Mouse (Mus musculus): ENCODE results near the gene Med13l.
"Not testable (repeated sequence)": the region's sequence is repeated elsewhere in the genome, so short reads cannot be mapped to it uniquely, and the experiment has no call there.

The Med13l gene

DNA sequence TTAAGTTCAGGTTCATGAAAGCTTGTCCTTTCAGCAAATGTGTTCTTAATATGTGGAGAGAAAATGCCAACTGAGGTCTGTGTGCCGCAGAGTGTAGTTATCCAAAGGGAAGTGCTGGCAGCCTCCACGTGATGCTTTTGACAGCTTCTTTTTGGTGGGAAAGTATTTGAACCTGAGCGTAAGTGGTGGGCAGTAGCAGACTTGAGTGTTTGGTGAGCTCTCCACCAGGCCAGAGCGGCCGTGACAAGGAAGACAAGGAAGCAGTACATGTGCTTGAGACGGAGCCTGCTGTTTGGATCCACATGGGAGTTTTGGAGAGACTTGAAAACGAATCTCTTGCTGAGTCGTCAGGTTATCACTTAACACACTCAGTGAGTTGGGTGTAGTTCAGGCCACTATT is 71.9 kb downstream of the Med13l start:
- DNase-seq (ENCODE audit: extremely low spot score): no peak

DNA sequence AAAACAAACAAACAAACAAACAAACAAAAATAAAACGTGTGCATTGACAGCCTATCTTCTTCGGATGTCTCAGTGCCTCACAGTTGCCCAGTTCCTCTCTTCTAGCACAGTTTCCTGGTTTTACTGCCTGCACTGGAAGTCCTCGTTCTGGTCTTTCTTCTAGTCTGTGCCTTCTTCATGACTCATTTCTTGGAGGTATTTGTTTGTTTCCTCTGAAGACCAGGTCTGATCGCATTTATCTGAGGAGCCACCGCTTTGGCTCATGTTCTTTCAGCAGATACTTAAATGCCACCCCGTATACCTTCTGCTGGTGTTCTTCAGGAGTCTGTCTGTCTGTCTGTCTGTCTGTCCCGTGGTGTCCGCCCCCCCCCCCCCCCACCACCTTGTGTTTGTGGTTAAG is 72.6 kb downstream of the Med13l start:
- DNase-seq (ENCODE audit: extremely low spot score): no peak

DNA sequence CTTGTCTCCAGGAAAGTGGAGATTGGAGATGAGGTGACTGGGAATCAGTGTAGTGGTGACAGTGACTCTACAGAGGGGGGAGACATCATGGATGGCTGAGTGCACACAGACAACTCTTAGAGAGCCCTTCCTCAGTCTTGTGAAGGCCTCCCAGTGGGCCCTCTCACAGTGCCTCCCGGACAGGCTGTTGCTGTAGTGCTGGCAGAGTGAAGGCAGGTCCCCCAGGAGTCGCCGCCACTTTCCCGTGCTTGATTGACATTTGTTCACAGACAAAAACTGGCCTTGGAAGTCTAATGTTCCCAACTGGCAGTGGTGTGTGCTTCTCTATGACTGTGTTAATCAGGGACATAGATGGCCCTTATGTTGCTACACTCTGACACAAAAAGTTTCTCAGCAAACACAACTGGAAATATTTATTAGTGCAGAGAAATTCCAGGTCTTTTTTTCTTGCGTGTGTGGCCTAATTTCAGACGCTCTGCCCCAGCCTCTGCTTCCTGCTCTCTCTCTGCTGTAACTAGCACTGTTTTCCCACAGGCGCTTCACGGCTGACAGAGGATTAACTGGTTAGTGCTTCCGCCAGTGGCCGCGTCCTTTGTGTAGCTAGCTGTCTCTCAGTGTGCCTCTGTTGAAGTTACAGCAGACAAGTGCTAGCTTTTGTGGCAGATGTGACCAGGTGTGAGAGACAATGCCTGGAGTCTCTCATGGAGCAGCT is 75.2 kb downstream of the Med13l start:
- DNase-seq (ENCODE audit: extremely low spot score): peak; percentile 41

DNA sequence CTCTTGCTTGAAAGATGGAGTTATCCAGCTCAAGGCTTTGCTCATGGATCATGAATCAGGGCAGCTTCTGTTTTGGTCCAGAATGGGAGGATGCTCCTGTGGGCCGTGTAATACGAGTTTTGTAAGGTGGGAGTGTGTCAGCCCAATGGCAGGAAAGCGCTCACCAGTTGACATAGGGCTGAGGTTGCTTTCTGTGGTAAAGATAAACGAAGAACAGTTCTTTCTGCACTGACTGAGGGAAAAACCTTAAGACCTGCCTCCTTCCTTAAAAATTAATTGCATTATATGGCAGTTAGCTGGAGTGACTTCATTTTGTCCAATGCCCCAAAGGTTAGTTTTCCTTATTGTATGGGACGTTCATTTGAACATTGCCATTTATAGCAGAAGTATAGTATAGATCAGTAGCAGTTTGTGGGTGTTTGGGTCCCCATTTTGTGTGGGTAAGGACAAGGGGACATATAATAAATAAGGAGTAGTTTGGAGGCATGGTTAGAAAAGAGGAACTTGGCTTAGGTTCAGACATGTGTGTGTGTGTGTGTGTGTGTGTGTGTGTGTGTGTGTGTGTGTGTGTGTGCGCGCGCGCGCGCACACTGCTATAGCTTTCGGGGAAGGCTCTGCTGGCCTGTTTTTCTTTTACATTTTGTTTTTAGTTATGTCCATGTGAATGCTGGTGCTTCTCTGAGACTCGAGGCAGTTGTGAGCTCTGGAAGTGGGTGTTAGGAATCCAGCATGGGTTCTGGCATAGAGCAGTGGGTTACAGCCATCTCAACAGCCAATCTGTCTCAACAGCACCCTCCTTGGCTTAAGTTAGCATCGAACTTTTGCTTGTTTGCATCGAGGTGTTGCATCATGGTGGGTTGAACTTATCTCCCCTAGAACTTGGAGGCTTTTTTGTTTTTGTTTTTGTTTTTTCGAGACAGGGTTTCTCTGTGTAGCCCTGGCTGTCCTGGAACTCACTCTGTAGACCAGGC is 76.2 kb downstream of the Med13l start:
- DNase-seq (ENCODE audit: extremely low spot score): no peak

DNA sequence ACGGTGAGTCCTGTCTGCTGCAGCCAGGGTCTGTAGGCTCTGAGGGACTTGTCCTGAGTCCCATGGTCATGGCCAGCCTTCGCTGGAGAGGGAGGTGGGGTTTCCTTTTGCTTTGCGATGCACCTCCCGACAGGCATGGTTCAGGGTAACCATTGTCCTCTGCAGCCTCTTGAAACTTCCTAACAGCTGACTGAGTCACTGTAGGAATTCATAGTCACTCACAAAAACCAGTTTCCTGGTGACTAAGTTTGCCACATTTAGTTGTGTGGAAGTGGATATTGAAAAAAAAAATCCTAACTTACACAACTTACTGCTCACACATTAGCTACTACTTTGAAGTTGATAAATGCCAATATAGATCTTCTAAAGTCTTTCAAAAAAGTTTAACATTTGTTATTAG is 77.5 kb downstream of the Med13l start:
- no peak for DNase-seq (ENCODE audit: extremely low spot score)

DNA sequence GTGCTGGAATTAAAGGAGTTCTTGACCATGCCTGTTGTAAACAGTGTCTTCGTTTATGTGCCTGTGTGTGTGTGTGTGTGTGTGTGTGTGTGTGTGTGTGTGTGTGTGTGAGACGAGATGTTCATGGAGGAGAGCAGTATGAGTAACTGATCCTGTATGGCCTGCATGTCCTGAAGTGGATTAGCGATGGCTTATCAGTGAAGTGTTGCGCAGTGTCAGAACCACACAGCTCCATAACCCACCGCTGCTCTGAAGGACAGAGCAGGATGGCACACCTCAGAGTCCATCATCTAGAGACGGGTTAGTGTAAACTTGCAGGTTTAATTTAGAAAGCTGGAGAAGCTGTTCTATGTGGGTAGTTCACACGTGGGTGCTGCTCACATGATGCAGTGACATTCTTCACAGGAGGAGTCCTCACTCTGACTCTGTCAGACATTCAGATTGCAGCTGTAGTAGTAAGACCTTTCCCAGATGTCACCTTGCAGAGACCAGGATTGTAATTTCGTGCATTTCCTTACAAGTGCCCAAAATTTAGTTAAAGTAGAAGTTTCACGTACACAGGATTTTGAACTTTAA is 78.1 kb downstream of the Med13l start:
- no peak for DNase-seq (ENCODE audit: extremely low spot score)

DNA sequence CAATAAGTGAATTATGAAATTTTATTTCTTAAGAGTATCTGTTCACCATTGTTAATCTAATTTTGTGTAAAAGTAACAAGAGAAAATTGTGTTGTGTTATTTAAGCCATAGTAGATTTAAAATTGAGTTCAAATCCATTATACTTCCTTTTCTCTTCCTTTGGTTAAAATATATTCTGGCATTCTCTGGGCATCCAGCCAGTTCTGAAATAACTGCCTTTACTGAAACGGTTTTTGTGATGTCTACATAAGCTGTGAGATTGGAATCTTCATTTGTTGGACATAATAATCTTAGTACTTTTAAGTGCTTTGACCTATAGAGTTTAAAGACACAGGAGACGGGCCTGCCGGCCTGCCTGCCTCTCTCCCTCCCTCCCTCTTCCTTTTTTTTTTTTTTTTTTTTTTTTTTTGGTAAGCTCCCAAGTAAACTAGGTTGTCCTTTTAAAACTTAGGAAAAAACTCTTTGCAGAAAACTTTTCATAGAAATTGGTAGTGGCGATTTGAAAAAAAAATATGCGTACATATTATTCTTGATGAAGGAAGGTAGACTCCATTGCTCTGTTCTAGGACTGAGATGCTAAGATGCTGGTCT is 78.7 kb downstream of the Med13l start:
- no peak for DNase-seq (ENCODE audit: extremely low spot score)

DNA sequence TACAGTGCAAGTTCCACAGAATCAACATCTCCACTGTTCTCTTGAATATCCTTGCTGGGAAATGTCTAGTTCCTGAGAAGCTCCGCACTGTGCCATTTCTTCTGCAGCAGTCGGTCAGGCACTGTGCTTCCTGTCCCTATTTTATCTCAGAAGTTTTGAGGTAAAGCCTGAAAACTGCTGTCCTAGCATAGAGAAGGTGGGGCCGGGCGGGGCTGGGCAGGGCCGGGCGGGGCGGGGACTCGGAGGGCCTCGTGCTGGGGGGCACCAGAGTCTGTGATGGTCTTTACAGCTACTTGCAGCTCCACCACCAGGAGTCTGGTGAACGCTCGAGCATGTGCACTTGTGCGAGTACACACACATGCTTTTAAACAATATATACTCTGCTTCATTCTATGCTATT is 83.6 kb downstream of the Med13l start:
- DNase-seq (ENCODE audit: extremely low spot score): no peak

DNA sequence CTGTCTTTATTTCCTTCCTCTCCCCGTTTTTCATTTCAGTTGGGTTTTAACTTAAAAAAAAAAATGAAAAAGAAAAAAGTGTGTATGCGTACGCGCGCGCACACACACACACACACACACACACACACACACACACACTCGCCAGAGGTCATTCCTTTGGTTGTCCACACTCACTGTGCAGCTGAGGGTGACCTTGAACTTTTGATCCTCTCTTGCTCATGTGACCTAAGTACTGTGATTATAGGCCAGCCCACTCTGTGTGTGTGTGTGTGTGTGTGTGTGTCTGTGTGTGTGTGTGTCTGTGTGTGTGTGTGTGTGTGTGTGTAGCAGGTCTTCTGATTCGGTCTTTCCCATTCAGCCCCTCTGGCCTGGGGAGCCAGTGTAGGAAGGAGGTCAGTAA is 84.0 kb downstream of the Med13l start:
- no peak for DNase-seq (ENCODE audit: extremely low spot score)

DNA sequence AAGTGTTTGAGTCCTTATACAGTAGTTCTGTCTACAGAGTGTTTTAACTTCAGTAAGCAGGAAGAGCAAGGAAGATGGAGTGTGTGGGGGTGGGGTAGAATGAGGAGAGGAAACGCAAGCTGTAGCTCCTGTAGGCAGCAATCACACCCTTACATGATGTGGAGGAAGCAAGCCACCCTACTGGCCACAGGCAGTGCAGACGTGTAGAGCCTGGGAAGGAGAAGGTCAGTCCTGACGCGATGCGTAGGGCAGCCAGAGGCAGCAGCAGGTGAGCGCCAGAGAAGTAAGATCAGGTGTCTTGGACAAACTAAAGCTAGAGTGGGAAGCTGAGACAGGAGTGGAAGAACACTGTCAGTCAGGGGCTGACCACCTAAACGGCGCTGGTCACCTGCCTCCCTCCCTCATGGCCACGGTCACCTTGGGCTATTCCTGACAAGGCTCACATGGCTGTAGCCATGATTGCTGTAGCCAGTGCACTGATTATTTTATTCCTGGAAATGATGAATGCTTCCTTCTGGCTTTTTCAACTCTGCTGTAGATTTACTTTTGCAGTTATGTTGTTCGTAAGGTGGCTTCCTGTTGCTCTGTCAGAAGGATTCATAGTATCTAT is 84.8 kb downstream of the Med13l start:
- DNase-seq (ENCODE audit: extremely low spot score): no peak

DNA sequence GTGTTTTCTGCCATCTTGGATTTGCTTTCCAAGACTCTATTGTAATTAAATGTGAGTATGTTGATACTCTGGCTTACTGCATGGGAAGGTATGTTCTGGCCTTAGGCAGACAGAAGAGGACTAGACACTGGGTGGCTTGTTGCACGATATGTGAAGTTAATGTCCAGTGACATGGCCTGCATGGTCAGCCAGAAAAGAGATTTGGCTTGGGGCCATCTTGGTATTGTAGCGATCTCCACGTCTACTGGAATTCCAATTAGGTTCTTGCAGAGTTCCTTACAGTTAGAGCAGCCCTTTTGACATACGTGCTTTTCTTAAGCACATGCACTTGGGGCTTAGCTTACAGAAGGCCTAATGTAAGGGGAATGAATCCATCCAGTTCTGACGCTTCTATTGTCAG is 86.4 kb downstream of the Med13l start:
- no peak for DNase-seq (ENCODE audit: extremely low spot score)

DNA sequence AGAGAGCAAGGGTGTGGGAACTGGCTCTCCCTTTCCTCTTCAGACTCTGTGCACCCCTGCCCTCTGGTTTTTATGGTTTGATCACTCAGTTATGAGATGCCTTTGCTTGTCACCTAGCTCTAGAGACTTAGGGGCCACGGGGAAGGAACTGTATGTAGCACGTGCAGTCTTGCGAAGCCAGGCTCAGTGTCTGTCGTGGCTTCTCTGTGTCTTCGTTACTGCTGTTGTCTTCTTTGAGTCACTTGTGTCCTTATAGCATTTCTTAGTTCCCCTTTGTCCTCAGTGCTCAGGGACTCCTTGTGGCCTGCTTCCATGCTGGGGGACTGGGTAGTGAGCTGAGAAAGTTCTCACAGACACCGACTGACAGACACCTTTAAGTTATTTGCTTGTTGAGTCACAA is 86.9 kb downstream of the Med13l start:
- no peak for DNase-seq (ENCODE audit: extremely low spot score)

DNA sequence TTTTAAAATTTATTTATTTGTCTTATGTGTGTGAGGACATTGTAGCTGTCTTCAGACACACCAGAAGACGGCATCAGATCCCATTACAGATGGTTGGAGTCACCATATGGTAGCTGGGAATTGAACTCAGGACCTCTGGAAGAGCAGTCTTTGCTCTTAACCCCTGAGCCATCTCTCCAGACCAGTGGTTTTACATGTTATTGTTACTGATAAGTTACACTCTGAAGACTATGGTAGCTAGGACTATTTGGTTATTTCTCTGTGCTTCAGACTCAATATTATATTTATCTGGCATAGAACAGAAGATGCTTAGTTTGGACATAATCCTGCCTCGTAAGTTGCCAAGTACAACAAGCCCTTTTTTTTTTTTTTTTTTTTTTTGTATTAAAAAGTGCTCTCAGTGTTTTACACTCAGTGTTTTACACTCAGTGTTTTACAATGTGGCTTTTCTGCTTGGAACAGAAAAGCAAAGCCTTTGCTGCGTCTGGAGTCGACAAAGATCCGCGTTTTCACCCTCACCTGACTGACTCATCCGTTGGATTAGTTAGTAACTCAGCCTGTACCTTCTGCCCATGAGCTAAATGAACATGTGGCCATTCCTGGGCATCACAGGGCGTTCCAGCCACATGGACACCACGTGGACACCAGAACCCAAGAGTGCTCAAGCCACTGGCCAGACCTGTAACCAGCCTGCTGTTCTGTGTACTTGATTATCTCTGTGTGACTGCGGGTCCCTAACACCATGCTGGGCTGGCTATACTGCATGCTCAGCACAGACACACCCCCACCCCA is 88.9 kb downstream of the Med13l start:
- DNase-seq (ENCODE audit: extremely low spot score): no peak

DNA sequence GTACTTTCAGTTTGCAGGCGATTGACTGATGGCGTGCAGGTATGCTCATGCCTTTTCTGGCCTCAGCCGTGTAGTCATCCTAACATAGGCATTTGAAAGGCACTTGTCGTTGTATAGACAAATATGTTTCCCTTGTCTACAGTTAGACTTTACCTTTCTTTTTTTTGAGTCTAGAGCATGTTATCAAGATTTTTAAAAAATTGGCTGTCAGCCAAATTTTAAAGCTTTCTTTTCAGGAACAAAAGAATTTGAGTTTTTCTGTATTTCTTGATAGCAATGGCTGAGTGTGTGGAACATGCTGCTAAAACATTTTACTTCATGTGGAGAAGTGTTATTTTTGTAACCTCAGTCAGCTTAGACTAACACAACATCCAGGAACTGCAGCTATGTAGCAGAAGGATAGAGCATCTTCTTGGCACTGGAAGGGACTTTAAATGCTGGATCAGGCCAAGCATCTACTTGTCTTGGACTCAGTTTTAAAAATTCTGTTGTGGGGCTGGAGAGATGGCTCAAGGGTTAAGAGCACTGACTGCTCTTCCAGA is 89.6 kb downstream of the Med13l start:
- no peak for DNase-seq (ENCODE audit: extremely low spot score)

DNA sequence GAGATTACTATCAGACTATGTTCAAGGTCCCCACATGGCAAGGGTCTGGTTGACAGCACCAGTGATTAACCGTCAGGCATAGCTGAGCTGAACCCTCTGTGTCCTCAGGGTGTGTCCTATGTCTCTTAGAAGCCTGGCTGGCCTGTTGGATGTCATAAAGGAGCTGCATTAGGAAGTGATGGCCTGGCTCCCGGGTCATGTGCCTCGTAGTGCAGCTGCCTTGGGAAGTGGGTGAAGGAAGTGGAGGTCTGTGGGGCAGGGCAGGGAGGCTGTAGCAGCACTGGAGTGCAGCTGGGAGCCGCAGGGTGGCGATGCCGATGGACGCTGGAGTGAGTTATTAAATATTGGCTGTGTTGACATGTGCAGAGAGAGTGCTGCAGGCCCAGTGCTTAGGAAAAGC is 90.3 kb downstream of the Med13l start:
- no peak for DNase-seq (ENCODE audit: extremely low spot score)

DNA sequence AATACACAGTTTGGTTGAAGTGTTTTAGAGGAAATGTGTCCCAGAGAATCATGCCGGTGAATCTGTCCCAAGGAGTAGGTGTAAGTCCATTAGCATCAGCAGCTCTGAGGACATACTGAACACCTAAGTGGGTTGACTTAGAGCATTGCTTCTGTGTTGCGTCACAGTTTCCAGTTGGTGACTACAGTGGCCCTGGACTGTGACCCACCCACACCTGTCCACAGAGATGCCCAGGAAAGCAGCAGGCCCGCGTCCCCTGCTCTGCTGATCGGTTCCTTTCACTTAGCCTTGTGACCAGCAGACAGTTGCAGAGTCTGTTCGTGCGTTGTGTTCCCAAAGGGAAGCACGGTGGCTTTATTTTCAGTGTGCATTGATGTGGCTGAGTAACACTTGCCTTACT is 92.1 kb downstream of the Med13l start:
- no peak for DNase-seq (ENCODE audit: extremely low spot score)

DNA sequence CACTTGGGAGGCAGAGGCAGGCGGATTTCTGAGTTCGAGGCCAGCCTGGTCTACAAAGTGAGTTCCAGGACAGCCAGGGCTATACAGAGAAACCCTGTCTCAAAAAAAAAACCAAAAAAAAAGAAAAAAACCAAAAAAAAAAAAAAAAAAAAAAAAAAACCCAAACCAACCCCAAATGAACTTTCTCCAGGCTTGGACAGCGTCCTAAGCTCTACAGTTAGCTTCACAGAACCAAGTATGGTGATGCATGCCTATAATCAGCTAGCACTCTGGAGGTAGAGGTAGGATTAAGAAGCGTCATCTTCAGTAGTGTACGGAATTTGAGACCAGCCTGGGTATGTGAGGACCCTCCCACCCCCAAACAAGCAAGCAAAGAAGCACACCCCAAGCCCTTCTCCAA is 92.6 kb downstream of the Med13l start:
- not testable (repeated sequence) for DNase-seq (ENCODE audit: extremely low spot score)

DNA sequence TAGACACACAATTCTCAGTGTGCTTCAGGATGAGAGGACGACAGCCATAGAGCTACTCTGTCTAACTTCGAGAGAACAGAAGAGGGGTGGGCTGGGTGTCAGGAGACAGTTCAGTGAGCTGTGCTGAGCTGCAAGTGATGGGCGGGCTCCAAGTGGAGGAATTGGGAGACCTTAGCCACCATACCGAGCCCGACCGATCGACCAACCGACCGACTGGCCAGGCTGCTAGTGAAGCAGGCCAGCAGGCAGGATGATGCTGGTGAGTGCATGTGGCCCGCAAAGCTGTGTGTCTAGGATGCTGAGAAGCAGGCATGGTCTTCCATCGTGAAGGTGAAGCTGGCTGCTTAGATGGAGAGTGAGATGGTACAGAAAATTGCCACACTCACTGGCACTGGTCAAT is 94.1 kb downstream of the Med13l start:
- no peak for DNase-seq (ENCODE audit: extremely low spot score)

DNA sequence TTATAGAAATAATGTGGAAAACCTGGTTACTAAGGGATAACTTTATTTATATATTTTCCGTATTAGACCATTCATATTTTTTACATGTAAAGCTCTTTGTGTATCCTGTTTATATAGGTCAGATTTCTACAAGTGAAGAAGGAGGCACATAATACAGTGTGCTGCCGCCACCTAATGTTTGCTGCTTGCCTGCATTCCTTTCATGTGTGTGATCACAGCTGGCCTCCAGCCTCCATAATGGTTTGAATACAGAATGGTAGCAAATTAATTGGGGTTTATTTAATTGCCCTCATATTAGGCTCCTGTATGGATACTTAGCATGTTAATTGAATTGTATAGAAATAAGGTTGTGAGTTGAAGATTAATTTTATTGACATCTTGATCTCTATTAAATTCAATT is 94.5 kb downstream of the Med13l start:
- DNase-seq (ENCODE audit: extremely low spot score): no peak

DNA sequence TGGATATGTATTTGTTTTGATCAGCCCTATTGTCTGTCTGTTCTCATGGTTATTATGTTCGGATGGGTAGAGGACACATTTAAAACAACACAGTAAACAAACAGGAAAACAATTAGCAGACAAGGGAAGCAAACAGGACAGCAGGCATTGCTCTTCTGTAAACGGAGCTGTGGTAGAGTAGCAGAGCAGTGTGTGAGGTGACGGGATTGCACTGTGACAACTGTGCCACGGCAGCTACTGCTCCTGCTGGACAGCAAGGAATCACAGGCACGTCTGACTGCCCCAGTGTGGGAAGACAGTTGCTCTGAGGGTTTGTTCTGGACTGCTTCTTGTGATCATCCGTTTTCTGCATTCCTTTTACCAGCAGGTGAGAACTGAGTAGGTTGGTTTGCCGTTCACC is 94.9 kb downstream of the Med13l start:
- DNase-seq (ENCODE audit: extremely low spot score): no peak

DNA sequence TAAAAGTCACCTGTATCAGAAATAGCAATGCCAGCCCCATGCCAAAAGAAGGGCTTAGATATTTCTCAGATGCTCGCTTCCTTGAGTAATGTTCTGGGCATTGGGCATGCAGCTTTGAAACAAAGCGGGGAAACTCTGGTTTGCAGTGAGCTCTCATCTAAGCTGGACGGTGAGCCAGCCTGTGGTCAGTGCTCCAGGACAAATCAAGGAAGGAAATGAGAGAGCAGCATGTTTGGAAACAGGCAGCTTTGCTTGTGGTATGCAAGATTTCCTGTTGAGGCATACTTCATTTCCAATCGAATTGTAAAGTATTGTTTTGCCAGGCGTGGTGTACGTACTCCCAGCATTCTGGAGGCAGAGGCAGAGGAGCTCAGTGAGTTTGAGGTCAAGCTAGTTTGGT is 95.5 kb downstream of the Med13l start:
- DNase-seq (ENCODE audit: extremely low spot score): no peak
